Mouse (Mus musculus) naive thymus-derived CD4-positive, alpha-beta T cell, adult 2 months (primary cell): ENCODE measurements around the gene Zdhhc8.
A peak's percentile ranks its signal among the peaks of the same experiment; 100 is the strongest.

Source experiments
- DNase-seq: peaks from one replicate; pipeline ENCODE4 v3.0.0-alpha.2; 2011; ENCODE audit warnings: low read depth

The Zdhhc8 gene

GRCm38 (mm10) chr16:18231047-18231446, 3.9 kb downstream of the Zdhhc8 start:
- no peak for DNase-seq

DNA sequence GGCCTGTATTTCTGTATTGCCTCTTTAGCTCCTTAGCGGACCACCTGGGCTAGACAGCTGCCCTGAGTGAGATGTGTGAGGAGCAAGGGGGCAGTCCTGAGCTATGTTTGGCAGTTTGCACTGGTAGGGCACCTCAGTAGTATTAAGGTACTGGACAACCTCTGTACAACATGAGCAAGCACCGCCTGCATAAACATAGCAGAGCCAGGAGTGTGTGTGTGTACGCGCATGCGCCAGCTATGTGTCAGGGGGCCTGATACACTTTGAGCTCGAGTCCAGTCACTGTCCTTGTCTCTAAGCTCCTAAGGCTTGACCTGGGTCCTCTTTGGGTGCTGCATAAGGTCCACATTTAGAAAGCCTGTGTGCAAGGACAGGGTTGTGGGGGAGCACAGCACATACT, 4.3 kb downstream of the Zdhhc8 start:
- no peak for DNase-seq

DNA sequence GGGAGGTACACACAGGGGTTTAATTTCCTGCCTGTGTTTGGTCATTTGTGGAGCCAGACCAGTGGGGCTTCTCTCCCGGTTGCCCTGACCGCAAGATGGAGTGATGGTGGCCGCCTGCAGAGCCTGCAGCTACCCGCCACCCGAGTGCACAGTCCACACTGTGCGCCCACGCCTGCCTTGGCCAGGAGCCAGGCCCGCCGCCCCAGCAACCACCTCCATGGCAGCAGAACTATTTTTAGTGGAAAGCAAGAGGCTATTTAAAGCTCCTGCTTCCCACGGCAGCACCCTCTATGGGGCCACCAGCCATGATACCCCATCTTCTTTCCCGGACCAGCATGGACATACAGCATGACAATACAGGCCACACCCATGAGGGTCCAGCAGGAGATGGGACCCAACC, 5.3 kb downstream of the Zdhhc8 start:
- DNase-seq, result no peak

DNA sequence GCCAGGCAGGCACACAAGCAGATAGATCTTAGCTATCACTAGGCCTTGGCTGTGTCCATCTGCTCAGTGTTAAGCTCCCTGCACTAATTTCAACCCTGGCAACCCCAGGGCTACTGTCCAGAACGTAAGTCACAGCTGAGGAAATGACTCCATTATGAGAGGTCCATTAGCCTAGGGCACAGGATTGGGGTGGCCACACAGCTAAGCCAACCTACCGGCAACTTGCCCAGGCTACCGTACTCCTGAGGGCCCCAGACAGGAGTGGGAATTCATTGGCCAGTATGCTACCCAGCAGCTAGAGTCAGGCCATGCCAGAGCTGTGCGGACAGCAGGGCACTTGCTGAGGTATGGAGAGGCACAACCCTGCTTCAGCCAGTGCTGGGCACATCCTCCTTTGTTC, 6.1 kb downstream of the Zdhhc8 start:
- no peak for DNase-seq

DNA sequence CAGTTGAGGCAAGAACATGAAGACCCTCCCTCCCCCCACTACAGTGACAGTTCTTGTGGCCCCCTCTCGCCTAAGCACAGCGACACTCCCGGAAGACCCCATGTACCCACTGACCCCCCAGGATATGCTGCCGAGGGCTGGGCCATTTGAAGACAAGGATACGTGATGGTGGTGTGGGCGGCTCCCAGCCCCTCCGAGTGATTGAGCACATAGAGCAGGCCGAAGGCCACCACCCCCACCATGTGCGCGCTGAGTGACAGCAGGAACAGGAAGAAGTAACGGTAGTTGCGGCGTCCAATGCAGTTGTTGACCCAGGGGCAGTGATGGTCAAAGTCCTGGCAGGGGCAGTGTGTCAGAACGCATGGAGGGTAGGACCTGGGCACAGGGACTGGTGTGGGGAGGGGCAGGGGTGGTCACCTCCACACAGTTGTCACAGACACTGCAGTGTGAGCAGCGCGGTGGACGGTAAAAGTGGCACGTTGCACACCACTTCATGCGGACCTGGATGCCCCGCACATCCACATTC, 7.0 kb downstream of the Zdhhc8 start:
- no peak for DNase-seq

- DNase-seq, result no peak
Observed at GRCm38 (mm10) chr16:18227187-18227586, 7.7 kb downstream of the Zdhhc8 start.

GRCm38 (mm10) chr16:18222188-18222587, 12.7 kb downstream of the Zdhhc8 start:
- DNase-seq, result no peak

DNA sequence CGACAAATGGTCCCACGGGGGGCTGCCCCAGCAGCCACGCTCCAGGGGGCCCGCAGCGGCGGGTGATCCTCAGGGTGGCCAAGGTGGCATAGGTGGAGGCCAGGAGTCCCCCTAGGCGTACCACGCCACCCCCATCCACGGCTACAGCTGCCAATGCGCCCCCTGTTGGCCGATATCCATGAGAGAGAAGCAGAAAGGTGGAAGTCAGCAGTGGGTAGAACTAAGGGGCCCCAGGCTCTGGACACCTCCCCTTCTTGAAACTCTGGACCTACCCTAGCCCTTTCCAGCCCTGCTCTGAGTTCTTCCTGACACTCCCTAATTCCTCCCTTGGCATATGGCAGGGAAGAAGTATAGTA, 13.4 kb downstream of the Zdhhc8 start:
- DNase-seq, result no peak

- DNase-seq, result no peak
Observed at GRCm38 (mm10) chr16:18220856-18221542, 13.9 kb downstream of the Zdhhc8 start.

DNA sequence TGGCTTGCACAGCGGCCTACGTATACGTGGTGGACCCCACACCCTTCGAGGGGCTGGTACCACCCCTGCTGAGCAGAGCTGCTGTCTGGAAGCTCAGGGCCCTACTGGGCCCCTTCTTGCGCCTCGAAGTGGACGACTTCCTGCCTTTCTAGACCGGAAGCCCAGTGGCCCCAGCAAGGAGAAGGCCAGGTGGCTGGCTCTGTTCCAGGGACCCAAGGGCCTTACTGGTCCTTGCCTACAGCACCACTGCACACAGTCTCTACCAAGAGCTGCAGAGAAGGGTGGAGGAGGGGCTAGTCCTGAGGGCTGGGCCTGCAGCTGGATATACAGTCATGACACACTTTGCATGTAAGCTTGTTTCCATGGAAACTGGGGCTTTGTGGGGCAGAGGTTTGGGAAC, 14.9 kb downstream of the Zdhhc8 start:
- no peak for DNase-seq

DNA sequence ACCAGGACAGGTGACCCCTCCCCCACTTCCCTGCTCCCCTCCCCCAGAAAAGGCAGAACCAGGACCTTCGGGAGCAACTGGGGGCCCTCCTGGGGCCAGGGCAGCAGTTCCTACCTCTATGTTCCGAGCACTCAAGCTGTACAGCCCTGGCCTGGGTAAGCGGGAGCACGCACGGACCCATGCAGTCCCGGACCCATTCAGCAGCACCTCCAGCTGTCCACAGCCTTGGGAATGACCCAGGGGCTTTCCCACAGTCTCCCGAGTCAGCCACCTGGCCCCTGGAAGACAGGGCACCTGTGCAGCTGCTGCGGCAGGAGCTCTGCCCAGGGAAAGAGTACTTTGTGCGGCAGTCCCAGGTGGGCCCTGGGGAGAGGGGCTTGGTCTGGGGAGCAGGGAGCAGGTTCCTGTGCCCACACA, 16.3 kb downstream of the Zdhhc8 start:
- DNase-seq, result no peak

- no peak for DNase-seq
Observed at GRCm38 (mm10) chr16:18217579-18217978, 17.4 kb downstream of the Zdhhc8 start, which contains the start of gene Ccdc188. TSS of gene Ccdc188 (plus strand) at chr16:18217879.

DNA sequence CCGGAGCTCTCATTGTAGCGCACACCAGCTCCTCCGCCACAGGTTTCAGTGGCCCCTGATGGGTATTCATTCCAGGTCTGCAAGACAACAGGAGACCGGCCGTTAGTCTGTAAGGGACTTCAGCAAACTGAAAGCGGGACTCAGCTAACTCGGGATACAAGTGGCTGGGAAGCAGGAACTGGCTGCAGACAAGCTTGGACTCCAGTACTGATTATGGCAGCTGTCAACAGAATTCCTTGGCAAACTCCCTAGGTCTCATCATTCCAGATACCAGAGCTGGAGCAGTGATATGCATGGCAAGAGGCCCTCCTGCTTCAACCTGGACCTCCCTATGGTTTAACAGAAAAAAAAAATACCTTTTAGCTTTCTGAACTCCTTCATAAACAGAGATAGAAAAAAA, 20.1 kb downstream of the Zdhhc8 start:
- no peak for DNase-seq

GRCm38 (mm10) chr16:18213689-18214088, 21.2 kb downstream of the Zdhhc8 start:
- no peak for DNase-seq

DNA sequence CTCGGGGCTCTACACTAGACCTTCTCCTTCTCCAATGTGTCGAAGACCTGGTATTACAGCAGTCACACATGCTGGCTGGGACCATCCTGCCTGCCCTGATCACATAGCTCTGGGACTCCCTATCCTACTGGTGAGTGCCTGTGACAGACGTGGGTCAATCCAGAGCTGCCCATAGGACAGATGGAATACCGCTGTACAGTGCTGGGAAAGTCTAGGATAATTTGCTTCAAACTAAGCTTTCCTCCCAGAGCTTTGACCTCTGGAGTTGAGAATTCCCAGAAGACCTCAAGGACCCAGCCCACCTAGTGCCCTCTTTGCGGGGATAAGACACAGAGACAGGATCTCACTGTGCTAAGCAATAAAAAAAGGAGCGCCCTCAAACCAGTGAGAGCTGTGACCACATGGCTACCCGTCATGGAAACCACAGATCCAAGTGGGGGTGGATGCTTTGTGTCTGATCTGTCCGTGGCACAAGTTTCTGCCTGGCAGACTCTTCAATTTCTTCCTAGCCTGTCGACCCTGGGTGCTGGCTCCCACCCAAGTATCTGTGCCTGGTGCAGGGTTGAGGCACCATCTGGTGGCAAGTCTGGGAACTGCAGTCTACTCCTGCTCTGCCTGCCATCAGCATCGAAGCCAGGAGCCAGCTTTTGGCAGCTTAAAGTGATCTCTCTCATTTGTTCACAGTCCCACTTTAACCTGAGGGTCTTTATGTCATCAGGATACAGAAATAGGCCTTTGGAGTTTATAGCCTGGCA, 23.3 kb downstream of the Zdhhc8 start:
- peak; percentile 78 for DNase-seq

DNA sequence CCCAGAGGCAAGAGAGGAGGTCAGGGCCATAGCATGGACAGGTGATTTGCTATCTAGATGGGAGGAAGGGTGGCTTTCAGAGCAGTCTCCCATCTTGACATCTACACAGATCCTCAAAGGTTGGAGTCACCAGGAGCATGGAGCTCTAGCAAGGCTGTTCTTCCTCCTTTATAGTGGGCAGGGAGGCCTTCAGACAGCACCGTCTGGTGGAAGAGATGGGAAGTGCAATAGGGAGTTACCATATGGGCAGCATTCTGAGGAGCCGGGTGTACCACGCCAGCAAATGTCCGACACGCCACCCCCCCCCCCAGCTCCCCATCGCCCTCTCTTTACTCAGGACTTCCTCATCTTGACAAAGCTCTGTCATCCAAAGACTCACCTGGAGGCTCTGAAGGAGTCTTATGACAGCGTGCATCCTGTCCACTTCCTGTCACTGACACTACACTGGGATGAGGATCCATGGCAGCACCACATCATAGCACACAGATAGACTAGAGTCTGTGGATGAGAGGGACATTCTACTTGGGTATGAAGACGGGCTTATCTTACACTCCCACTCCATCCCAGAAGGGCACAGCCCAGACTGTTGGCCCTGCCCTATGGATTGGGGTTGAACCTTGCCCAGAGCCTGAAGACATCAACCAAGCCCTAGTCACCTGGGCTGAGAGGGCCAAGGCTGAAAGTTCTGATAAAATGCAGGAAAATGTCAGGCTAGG, 24.1 kb downstream of the Zdhhc8 start:
- DNase-seq, result peak; percentile 37

GRCm38 (mm10) chr16:18203430-18204091, 31.4 kb downstream of the Zdhhc8 start:
- DNase-seq, result no peak

DNA sequence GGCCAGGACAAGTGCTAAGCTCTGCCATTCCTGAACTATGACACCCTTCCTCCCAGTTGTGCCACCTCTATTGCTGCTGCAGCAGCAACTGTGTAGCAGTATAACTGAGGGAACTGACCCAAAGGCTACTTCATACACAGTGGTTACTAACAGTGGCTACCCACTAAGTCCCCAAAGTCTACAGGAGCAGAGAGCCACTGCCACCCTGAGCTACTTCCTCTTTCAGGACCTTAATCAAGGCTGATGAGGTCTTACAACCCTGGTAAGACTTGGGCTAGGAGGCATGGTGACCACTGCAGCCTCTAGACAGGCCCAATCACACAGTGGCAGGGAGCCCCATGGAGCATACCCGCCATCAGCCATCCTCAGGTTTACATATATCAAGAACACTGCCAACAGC, 32.9 kb downstream of the Zdhhc8 start:
- no peak for DNase-seq

- DNase-seq, result no peak
Observed at GRCm38 (mm10) chr16:18201620-18202019, 33.3 kb downstream of the Zdhhc8 start.

- DNase-seq, result no peak
Observed at GRCm38 (mm10) chr16:18200062-18200461, 34.9 kb downstream of the Zdhhc8 start.

GRCm38 (mm10) chr16:18198365-18199098, 36.4 kb downstream of the Zdhhc8 start:
- DNase-seq, result no peak

DNA sequence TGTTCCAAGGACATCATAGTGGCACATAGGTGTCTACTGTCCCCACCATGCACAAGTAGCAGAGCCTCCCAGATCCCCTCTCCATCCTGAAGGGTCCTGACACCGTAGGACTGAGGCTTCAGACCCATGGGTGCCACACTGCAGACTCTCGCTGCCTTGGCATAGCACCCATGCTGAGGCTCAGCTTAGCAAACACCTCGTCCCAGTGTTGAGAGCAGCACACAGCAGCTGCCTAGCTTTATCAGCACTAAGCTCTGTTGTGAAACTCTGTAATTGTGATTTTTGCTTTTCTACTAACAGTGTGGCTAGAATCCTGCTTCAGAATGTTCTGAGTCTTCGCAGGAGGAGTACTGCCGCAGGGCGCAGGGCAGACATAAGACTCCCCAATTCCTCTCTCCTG, 37.1 kb downstream of the Zdhhc8 start:
- DNase-seq, result no peak
